Mouse (Mus musculus) liver, postnatal 0 days (tissue): Measurements from ENCODE around the gene Mrps27. TPM values are rescaled to one million over a fixed set of nuclear protein-coding genes. Genes with fewer than 3 reads are reported as not detected.

Source experiments
- ATAC-seq: fragments of 200-750 bp; cut with Nextera tagmentation; 2 replicates; pipeline ENCODE4 v1.8.0; 2017; ENCODE audit warnings: mild to moderate bottlenecking, moderate library complexity
- DNase-seq: peaks from one replicate; pipeline ENCODE4 v3.0.0-alpha.2; 2016
- H3K27ac ChIP-seq: fragments of 300-500 bp; sonication (generic); 2 replicates; pipeline ENCODE4 v1.5.1; 2014; ENCODE audit warnings: antibody characterized with exemption, moderate library complexity, mild to moderate bottlenecking, low read depth
- H3K27me3 ChIP-seq: fragments of 300-500 bp; sonication (generic); 2 replicates; pipeline ENCODE4 v1.6.1; 2014; ENCODE audit warnings: low read length, control low read depth, mixed read lengths; ENCODE audit not compliant: insufficient read depth
- H3K36me3 ChIP-seq: fragments of 300-500 bp; sonication (generic); replicated peaks from 2 replicates; pipeline ENCODE4 v1.6.1; 2014; ENCODE audit warnings: mild to moderate bottlenecking, control low read depth, low read length, moderate library complexity, mixed read lengths; ENCODE audit not compliant: insufficient read depth
- H3K4me1 ChIP-seq: fragments of 300-500 bp; sonication (generic); 2 replicates; pipeline ENCODE4 v1.6.1; 2014; ENCODE audit warnings: antibody characterized with exemption, mild to moderate bottlenecking, control low read depth; ENCODE audit not compliant: insufficient read depth
- H3K4me2 ChIP-seq: fragments of 300-500 bp; sonication (generic); 2 replicates; pipeline ENCODE4 v1.6.1; 2014; ENCODE audit warnings: low read depth, mild to moderate bottlenecking, low read length, moderate library complexity, mixed read lengths
- H3K4me3 ChIP-seq: fragments of 300-500 bp; sonication (generic); 2 replicates; pipeline ENCODE4 v1.5.1; 2014; ENCODE audit warnings: low read depth, low read length
- H3K9ac ChIP-seq: fragments of 300-500 bp; sonication (generic); replicated peaks from 2 replicates; pipeline ENCODE4 v1.6.1; 2014; ENCODE audit warnings: mild to moderate bottlenecking, moderate library complexity
- H3K9me3 ChIP-seq: fragments of 300-500 bp; sonication (generic); 2 replicates; pipeline ENCODE4 v1.6.1; 2016; ENCODE audit warnings: mild to moderate bottlenecking, control low read depth, low read length, mixed read lengths
- CTCF ChIP-seq: sonication (generic); IDR thresholded peaks from 2 replicates; pipeline ENCODE4 v1.5.1; 2016; ENCODE audit warnings: antibody characterized with exemption, low read depth
- EP300 ChIP-seq: IDR thresholded peaks from 2 replicates; pipeline ENCODE4 v1.6.1; 2016; ENCODE audit warnings: antibody characterized with exemption, low read depth, mild to moderate bottlenecking
- WGBS: fragments of 180-500 bp; shearing (Covaris S2); extraction: QIAGEN DNeasy Blood & Tissue Kit; methylation state at CpG from one replicate; pipeline ENCODE4 v1.1.7; 2014; ENCODE audit not compliant: insufficient replicate concordance; 5-methylcytosine and 5-hydroxymethylcytosine counted together
- polyA plus RNA-seq: library from polyadenylated mRNA; unstranded; fragments of >200 nt; fragmentation: Nextera tagmentation; extraction: Ambion mirVana; gene quantifications from 2 replicates; pipeline ENCODE4 v1.2.1, GENCODE M21; 2015

Mrps27 gene
- polyA plus RNA-seq, 1 experiment from 2014 or later, result 16.6 TPM

GRCm38 (mm10) chr13:99452444-99452843 lies 107.9 kb downstream of the Mrps27 start:
- Histone ChIP-seq H3K4me1 (no peaks in the 10 kb centered on the region), H3K9me3 (no peaks in the 10 kb centered on the region), H3K4me2 (no peak overlapping the region), H3K4me3 (no peak overlapping the region), H3K27me3 (no peaks in the 10 kb centered on the region), H3K27ac (no peak overlapping the region), H3K9ac (no peak overlapping the region), H3K36me3 (no peaks in the 10 kb centered on the region)
- DNase-seq (no peak), ATAC-seq (no peak)
- no peak for TF ChIP-seq EP300
- no peak for TF ChIP-seq CTCF
- 83% methylated on average over 3 of the region's 3 CpGs for WGBS

GRCm38 (mm10) chr13:99454977-99455376 lies 110.4 kb downstream of the Mrps27 start:
- H3K4me1 ChIP-seq, result no peaks in the 10 kb centered on the region

GRCm38 (mm10) chr13:99458658-99459386 lies 114.2 kb downstream of the Mrps27 start:
- Histone ChIP-seq H3K4me3 (no peak overlapping the region), H3K27ac (no peak overlapping the region), H3K27me3 (no peaks in the 10 kb centered on the region), H3K36me3 (no peaks in the 10 kb centered on the region), H3K9ac (no peak overlapping the region), H3K4me2 (no peak overlapping the region), H3K4me1 (no peaks in the 10 kb centered on the region), H3K9me3 (0 out of 2 replicates have a peak, but pooled peaks cover 3% of the 10 kb centered on the region)
- ATAC-seq (no peak), DNase-seq (no peak)
- WGBS, result 78% methylated on average over 12 of the region's 12 CpGs
- TF ChIP-seq EP300 (no peak), CTCF (no peak)

More at GRCm38 (mm10) chr13:99454977-99455376, 110.4 kb downstream of the Mrps27 start:
- no peak for TF ChIP-seq EP300
- no peak for TF ChIP-seq CTCF
- no peak overlapping the region for H3K9ac ChIP-seq
- no peak overlapping the region for H3K4me2 ChIP-seq
- no peaks in the 10 kb centered on the region for H3K36me3 ChIP-seq
- H3K9me3 ChIP-seq, result no peaks in the 10 kb centered on the region
- no peak for ATAC-seq
- DNase-seq, result no peak
- no peak overlapping the region for H3K4me3 ChIP-seq
- 87% methylated on average over 7 of the region's 7 CpGs for WGBS
- no peaks in the 10 kb centered on the region for H3K27me3 ChIP-seq
- no peak overlapping the region for H3K27ac ChIP-seq

GRCm38 (mm10) chr13:99459612-99460011 lies 115.0 kb downstream of the Mrps27 start:
- Histone ChIP-seq H3K4me1 (no peaks in the 10 kb centered on the region), H3K4me3 (no peak overlapping the region), H3K4me2 (no peak overlapping the region), H3K27me3 (no peaks in the 10 kb centered on the region), H3K9ac (no peak overlapping the region), H3K36me3 (no peaks in the 10 kb centered on the region), H3K27ac (no peak overlapping the region), H3K9me3 (0 out of 2 replicates have a peak, but pooled peaks cover 3% of the 10 kb centered on the region)
- ATAC-seq, result no peak
- WGBS, result 76% methylated on average over 4 of the region's 4 CpGs
- DNase-seq, result no peak
- TF ChIP-seq CTCF, result no peak

GRCm38 (mm10) chr13:99461886-99462285 lies 117.3 kb downstream of the Mrps27 start:
- Histone ChIP-seq H3K27ac (no peak overlapping the region), H3K9me3 (0 out of 2 replicates have a peak, but pooled peaks cover 3% of the 10 kb centered on the region), H3K4me1 (no peaks in the 10 kb centered on the region), H3K9ac (no peak overlapping the region), H3K27me3 (no peaks in the 10 kb centered on the region), H3K4me2 (no peak overlapping the region), H3K4me3 (no peak overlapping the region), H3K36me3 (no peaks in the 10 kb centered on the region)
- no peak for DNase-seq
- no peak for TF ChIP-seq CTCF
- no peak for TF ChIP-seq EP300
- no peak for ATAC-seq
- 69% methylated on average over 4 of the region's 4 CpGs for WGBS

GRCm38 (mm10) chr13:99464551-99464950 lies 120.0 kb downstream of the Mrps27 start:
- TF ChIP-seq CTCF (no peak), EP300 (no peak)
- Histone ChIP-seq H3K4me3 (no peak overlapping the region), H3K9ac (no peak overlapping the region), H3K9me3 (0 out of 2 replicates have a peak, but pooled peaks cover 3% of the 10 kb centered on the region), H3K36me3 (no peaks in the 10 kb centered on the region), H3K4me2 (no peak overlapping the region), H3K27ac (no peak overlapping the region), H3K4me1 (no peaks in the 10 kb centered on the region), H3K27me3 (no peaks in the 10 kb centered on the region)
- ATAC-seq (no peak), DNase-seq (no peak)
- WGBS, result 78% methylated on average over 4 of the region's 4 CpGs

Other genes with a start within 250 kb of the Mrps27 start
- 0.33 and 0.39 TPM in 2 replicates for gene Zfp366, start 160.0 kb upstream of the Mrps27 start, polyA plus RNA-seq
- 23.2 and 23.8 TPM in 2 replicates for gene Ptcd2, start 81 bp upstream of the Mrps27 start, polyA plus RNA-seq
- gene Map1b, start 171.8 kb downstream of the Mrps27 start, polyA plus RNA-seq, result 1.2 and 1.3 TPM in 2 replicates